In genomic region chr7:116514030-116514429, GRCm38 (mm10) we compare ENCODE assay signal across 10 mouse cellular contexts. TPM values are rescaled to one million over a fixed set of nuclear protein-coding genes. Genes with fewer than 3 reads are reported as not detected.
DNase-seq lines count a peak whose midpoint lies in the region; ATAC-seq and TF ChIP-seq lines count a peak whose summit lies in the region.
"Had no signal": no experiment of that assay in that cellular context is flagged by ENCODE, and none has a peak within 500 bp of the region (broad histone marks: within the 10 kb centered on the region; RNA-seq: fewer than 3 reads in every experiment).

No protein-coding gene starts in this region.

- H3K36me3 ChIP-seq in kidney, postnatal 0 days (ENCODE audit: insufficient read depth, low read length), result 0 out of 2 replicates have a peak, but pooled peaks cover 8% of the 10 kb centered on the region
- 0 out of 2 replicates have a peak, but pooled peaks cover 4% of the 10 kb centered on the region for H3K36me3 ChIP-seq in kidney, embryonic 14.5 days (ENCODE audit: control insufficient read depth, insufficient read depth, low read length)
- H3K36me3 ChIP-seq in lung, postnatal 0 days (ENCODE audit: insufficient read depth, low read length), result 0 out of 2 replicates have a peak, but pooled peaks cover 4% of the 10 kb centered on the region

- no peak overlapping the region for H3K9ac ChIP-seq in kidney, postnatal 0 days (ENCODE audit: low read depth, low read length)
- H3K9ac ChIP-seq in kidney, embryonic 14.5 days (ENCODE audit: low read depth, low read length), result no peak overlapping the region
- no peak overlapping the region for H3K9ac ChIP-seq in lung, postnatal 0 days (replicated peaks; ENCODE audit: low read depth)
- H3K9ac ChIP-seq: heart, embryonic 15.5 days had no signal

- no peak overlapping the region for H3K4me2 ChIP-seq in kidney, postnatal 0 days (ENCODE audit: low read length)
- H3K4me2 ChIP-seq in kidney, embryonic 14.5 days (replicated peaks; ENCODE audit: low read depth, low read length), result no peak overlapping the region
- H3K4me2 ChIP-seq in lung, postnatal 0 days (replicated peaks; ENCODE audit: low read depth, low read length), result no peak overlapping the region
- H3K4me2 ChIP-seq: heart, embryonic 15.5 days had no signal

- H3K27ac ChIP-seq in kidney, postnatal 0 days, result no peak overlapping the region
- no peak overlapping the region for H3K27ac ChIP-seq in kidney, embryonic 14.5 days (ENCODE audit: low read depth, low read length)
- peak overlapping the region; percentile 60 for H3K27ac ChIP-seq in lung, postnatal 0 days (ENCODE audit: low read length)
- H3K27ac ChIP-seq: heart, embryonic 15.5 days had no signal

- H3K4me1 ChIP-seq in kidney, postnatal 0 days (replicated peaks; ENCODE audit: insufficient read depth, low read length), result no peaks in the 10 kb centered on the region
- H3K4me1 ChIP-seq in kidney, embryonic 14.5 days (ENCODE audit: control insufficient read depth, insufficient read depth, low read length), result no peaks in the 10 kb centered on the region
- H3K4me1 ChIP-seq in lung, postnatal 0 days (ENCODE audit: insufficient read depth, low read depth, low read length), result no peaks in the 10 kb centered on the region; the same call in 1 of the 2 replicates

- H3K27me3 ChIP-seq in kidney, postnatal 0 days (ENCODE audit: insufficient read depth, low read length), result no peaks in the 10 kb centered on the region
- no peaks in the 10 kb centered on the region for H3K27me3 ChIP-seq in kidney, embryonic 14.5 days (ENCODE audit: control insufficient read depth, insufficient read depth, low read length)
- H3K27me3 ChIP-seq in lung, postnatal 0 days (replicated peaks; ENCODE audit: insufficient read depth, low read length), result no peaks in the 10 kb centered on the region
- H3K27me3 ChIP-seq: heart, embryonic 15.5 days had no signal

- peak; percentile 33 for DNase-seq in kidney, postnatal 0 days (ENCODE audit: low spot score)
- peak; percentile 48 for DNase-seq in 416B (ENCODE audit: low read depth)
- peak; percentile 50 to 56 for DNase-seq in B cell, adult 2 months
- DNase-seq in lung, postnatal 0 days (ENCODE audit: low spot score), result peak; percentile 18
- DNase-seq in right cerebral cortex, postnatal 25 days, result no peak
- no peak for DNase-seq in retina, postnatal 1 day
- DNase-seq: cerebellum, adult 9-11 months; layer of hippocampus, adult 9-11 months had no signal

- no peak for ATAC-seq in kidney, postnatal 0 days (replicated peaks; ENCODE audit: low FRiP score, low read depth)
- ATAC-seq in kidney, embryonic 14.5 days (ENCODE audit: low FRiP score, low TSS enrichment), result no peak
- no peak for ATAC-seq in lung, postnatal 0 days

- H3K9me3 ChIP-seq in kidney, postnatal 0 days (replicated peaks; ENCODE audit: low read length), result no peaks in the 10 kb centered on the region
- no peaks in the 10 kb centered on the region for H3K9me3 ChIP-seq in kidney, embryonic 14.5 days (ENCODE audit: control insufficient read depth, low read length)
- no peaks in the 10 kb centered on the region for H3K9me3 ChIP-seq in lung, postnatal 0 days (ENCODE audit: low read length)
- H3K9me3 ChIP-seq: heart, embryonic 15.5 days had no signal

- 68% methylated on average over 5 of the region's 5 CpGs for WGBS in kidney, postnatal 0 days
- WGBS in kidney, embryonic 14.5 days, result 76% methylated on average over 5 of the region's 5 CpGs
- 75% methylated on average over 5 of the region's 5 CpGs for WGBS in lung, postnatal 0 days

- TF ChIP-seq CTCF in kidney, postnatal 0 days (IDR thresholded peaks at IDR 0.05; ENCODE audit: low read depth), result peak; percentile 73
- peak; percentile 66 for TF ChIP-seq CTCF in lung, postnatal 0 days (IDR thresholded peaks at IDR 0.05)

- no peak for TF ChIP-seq EP300 in lung, postnatal 0 days (IDR thresholded peaks at IDR 0.05)

- H3K4me3 ChIP-seq in kidney, postnatal 0 days (replicated peaks; ENCODE audit: low read depth, low read length), result no peak overlapping the region
- H3K4me3 ChIP-seq in kidney, embryonic 14.5 days (ENCODE audit: low read length), result no peak overlapping the region
- no peak overlapping the region for H3K4me3 ChIP-seq in lung, postnatal 0 days (ENCODE audit: low read depth, low read length)
- H3K4me3 ChIP-seq: heart, embryonic 15.5 days had no signal

RNA-seq across cellular contexts. Expression of gene Nucb2, which starts 9.9 kb away (rescaled TPM):
- polyA plus RNA-seq in kidney, postnatal 0 days (2015; fragmentation: Nextera tagmentation; extraction: Ambion mirVana), result 23.1 and 23.3 TPM in 2 replicates
- 17.5 and 19.2 TPM in 2 replicates for polyA plus RNA-seq in kidney, embryonic 14.5 days (2014; fragmentation: Nextera tagmentation; extraction: Ambion mirVana)
- polyA plus RNA-seq in lung, postnatal 0 days (2015; fragmentation: Nextera tagmentation; extraction: Ambion mirVana), result 40.3 and 49.9 TPM in 2 replicates

Comparison
In these comparisons a context has a peak if more than half of its experiments do, and no peak if none do; other contexts are left out.
1. DNase-seq: peak in kidney, postnatal 0 days (single experiment), 416B (single experiment), B cell, adult 2 months (2 of 2) and lung, postnatal 0 days (single experiment); none in right cerebral cortex, postnatal 25 days (single experiment) and retina, postnatal 1 day (single experiment).